Mouse (Mus musculus) stomach, embryonic 14.5 days (tissue): ENCODE measurements around the gene Dapk1. TPM values are rescaled to one million over a fixed set of nuclear protein-coding genes. Genes with fewer than 3 reads are reported as not detected.

Source experiments
- ATAC-seq: fragments of 200-750 bp; cut with Nextera tagmentation; 2 replicates; pipeline ENCODE4 v1.8.0; 2017; ENCODE audit warnings: low read depth, moderate TSS enrichment; ENCODE audit not compliant: insufficient number of reproducible peaks, insufficient read depth, low FRiP score
- H3K27ac ChIP-seq: fragments of 300-500 bp; sonication (generic); 2 replicates; pipeline ENCODE4 v1.5.1; 2014; ENCODE audit warnings: mild to moderate bottlenecking, low read length, moderate library complexity, mixed read lengths
- H3K27me3 ChIP-seq: fragments of 300-500 bp; sonication (generic); 2 replicates; pipeline ENCODE4 v1.6.1; 2014; ENCODE audit warnings: low read length, control low read depth, mixed read lengths; ENCODE audit not compliant: control insufficient read depth, insufficient read depth
- H3K36me3 ChIP-seq: fragments of 300-500 bp; sonication (generic); 2 replicates; pipeline ENCODE4 v1.6.1; 2014; ENCODE audit warnings: mild to moderate bottlenecking, control low read depth, low read length, moderate library complexity, mixed read lengths; ENCODE audit not compliant: control insufficient read depth, insufficient read depth
- H3K4me1 ChIP-seq: fragments of 300-500 bp; sonication (generic); 2 replicates; pipeline ENCODE4 v1.6.1; 2014; ENCODE audit warnings: low read length, control low read depth, mixed read lengths; ENCODE audit not compliant: control insufficient read depth, insufficient read depth
- H3K4me2 ChIP-seq: fragments of 300-500 bp; sonication (generic); replicated peaks from 2 replicates; pipeline ENCODE4 v1.6.1; 2014; ENCODE audit warnings: low read depth, low read length, control low read depth
- H3K4me3 ChIP-seq: fragments of 300-500 bp; sonication (generic); 2 replicates; pipeline ENCODE4 v1.5.1; 2014; ENCODE audit warnings: low read depth, low read length, control low read depth
- H3K9ac ChIP-seq: fragments of 300-500 bp; sonication (generic); replicated peaks from 2 replicates; pipeline ENCODE4 v1.6.1; 2014; ENCODE audit warnings: low read depth, mild to moderate bottlenecking, control low read depth, low read length, moderate library complexity, mixed read lengths
- H3K9me3 ChIP-seq: fragments of 300-500 bp; sonication (generic); 2 replicates; pipeline ENCODE4 v1.6.1; 2016; ENCODE audit warnings: low read depth, low read length, control low read depth; ENCODE audit not compliant: control insufficient read depth
- WGBS: fragments of 180-500 bp; shearing (Covaris S2); extraction: QIAGEN DNeasy Blood & Tissue Kit; methylation state at CpG from one replicate; pipeline ENCODE4 v1.1.7; 2014; 5-methylcytosine and 5-hydroxymethylcytosine counted together
- polyA plus RNA-seq: library from polyadenylated mRNA; unstranded; fragments of >200 nt; fragmentation: Nextera tagmentation; extraction: Ambion mirVana; gene quantifications from 2 replicates; pipeline ENCODE4 v1.2.1, GENCODE M21; 2014

The Dapk1 gene
- polyA plus RNA-seq, 1 experiment from 2014 or later, result 21.6 TPM

DNA sequence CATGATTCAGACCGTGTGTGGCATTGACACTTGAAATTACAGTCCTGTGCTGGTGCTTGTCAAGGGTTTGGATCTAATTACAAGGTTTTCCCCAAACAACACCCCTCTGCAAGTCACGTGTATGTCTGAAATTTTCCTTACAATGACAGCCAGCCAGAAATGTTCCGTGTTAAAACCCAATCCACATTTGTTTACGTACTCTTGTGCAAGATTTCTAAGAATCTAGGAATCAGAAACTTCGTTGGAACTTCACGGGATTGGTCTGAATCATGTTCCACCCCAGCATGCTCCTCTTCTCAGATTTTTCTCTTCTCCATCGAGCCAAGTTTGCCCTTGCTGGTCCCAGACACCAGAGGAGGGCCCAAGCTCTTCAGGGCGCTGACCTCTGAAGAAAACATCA is 27.8 kb upstream of the Dapk1 start:
- no peak overlapping the region for H3K9ac ChIP-seq
- no peaks in the 10 kb centered on the region for H3K4me1 ChIP-seq
- H3K36me3 ChIP-seq, result no peaks in the 10 kb centered on the region
- no peak overlapping the region for H3K4me2 ChIP-seq
- H3K4me3 ChIP-seq, result no peak overlapping the region
- no peaks in the 10 kb centered on the region for H3K27me3 ChIP-seq
- ATAC-seq, result no peak
- no peak overlapping the region for H3K27ac ChIP-seq
- 70% methylated on average over 8 of the region's 8 CpGs for WGBS
- no peaks in the 10 kb centered on the region for H3K9me3 ChIP-seq

DNA sequence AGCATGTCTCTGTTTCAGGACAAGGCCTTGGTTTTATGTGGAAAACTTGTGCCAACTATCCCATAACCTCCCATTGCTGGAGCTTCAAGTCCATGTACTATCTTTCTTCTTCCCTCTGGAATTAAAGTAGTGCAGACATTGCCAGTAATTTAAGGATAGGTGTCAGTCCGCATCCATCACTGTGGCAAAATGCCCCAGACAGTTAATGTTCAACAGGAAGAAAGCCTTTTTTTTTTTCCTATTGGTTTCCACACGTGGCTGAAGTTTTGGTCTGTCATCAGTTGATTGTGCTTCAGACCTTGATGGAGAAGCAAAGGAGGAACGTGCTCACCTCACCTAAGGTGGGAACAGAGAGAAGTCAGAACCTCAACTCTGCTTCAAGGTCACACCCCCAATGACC is 23.2 kb upstream of the Dapk1 start:
- no peaks in the 10 kb centered on the region for H3K27me3 ChIP-seq

DNA sequence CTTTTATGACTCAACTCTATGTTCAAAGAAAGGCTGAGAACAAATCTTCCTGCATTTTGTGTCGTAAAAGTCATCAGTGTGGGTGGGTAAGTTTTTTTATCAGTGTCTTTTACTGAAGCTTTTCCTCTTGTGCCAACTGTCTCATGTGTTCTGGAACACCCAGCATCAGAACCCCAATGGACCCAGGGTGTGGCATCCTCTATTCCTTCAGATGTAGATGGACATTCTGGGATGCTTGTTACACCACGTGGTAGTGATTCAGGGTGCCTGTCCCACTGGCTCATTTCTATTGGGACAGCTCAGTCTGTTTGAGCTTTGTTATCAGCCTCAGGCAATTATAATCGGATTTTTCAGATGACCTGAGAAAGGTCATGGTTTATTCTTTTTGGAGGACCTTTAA is 6.9 kb upstream of the Dapk1 start:
- WGBS, result 71% methylated on average over 3 of the region's 3 CpGs
- H3K27me3 ChIP-seq, result no peaks in the 10 kb centered on the region
- no peaks in the 10 kb centered on the region for H3K4me1 ChIP-seq
- no peak overlapping the region for H3K4me2 ChIP-seq
- no peaks in the 10 kb centered on the region for H3K9me3 ChIP-seq
- H3K9ac ChIP-seq, result no peak overlapping the region
- ATAC-seq, result no peak
- H3K27ac ChIP-seq, result no peak overlapping the region
- H3K36me3 ChIP-seq, result no peaks in the 10 kb centered on the region
- H3K4me3 ChIP-seq, result no peak overlapping the region

More for the DNA sequence above, 23.2 kb upstream of the Dapk1 start:
- no peak overlapping the region for H3K4me2 ChIP-seq
- no peaks in the 10 kb centered on the region for H3K4me1 ChIP-seq
- no peaks in the 10 kb centered on the region for H3K9me3 ChIP-seq
- ATAC-seq, result no peak
- H3K4me3 ChIP-seq, result no peak overlapping the region
- H3K27ac ChIP-seq, result no peak overlapping the region
- no peak overlapping the region for H3K9ac ChIP-seq
- WGBS, result 71% methylated on average over 3 of the region's 3 CpGs
- H3K36me3 ChIP-seq, result no peaks in the 10 kb centered on the region

DNA sequence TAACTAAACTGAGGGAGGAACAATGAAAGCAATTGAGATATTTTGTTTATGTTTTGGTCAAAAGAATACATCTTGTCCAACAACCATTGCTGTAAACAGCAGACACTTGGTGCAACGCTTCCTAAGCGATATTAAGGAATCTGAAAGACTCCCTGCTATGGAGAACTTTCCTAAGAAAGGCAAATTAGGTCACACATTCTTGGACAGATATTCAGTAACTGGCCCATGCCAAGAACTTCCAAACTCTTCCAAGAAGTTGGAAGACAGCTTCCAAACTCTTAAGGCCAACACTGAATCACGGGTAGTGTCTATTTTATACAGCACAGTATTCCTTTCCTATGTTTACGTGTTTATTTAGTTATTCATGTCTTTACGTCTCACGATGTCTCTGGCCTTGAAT is 6.2 kb upstream of the Dapk1 start:
- no peaks in the 10 kb centered on the region for H3K4me1 ChIP-seq
- no peaks in the 10 kb centered on the region for H3K27me3 ChIP-seq
- no peak for ATAC-seq
- H3K4me2 ChIP-seq, result no peak overlapping the region
- no peaks in the 10 kb centered on the region for H3K9me3 ChIP-seq
- no peaks in the 10 kb centered on the region for H3K36me3 ChIP-seq
- H3K27ac ChIP-seq, result no peak overlapping the region
- 90% methylated on average over 6 of the region's 6 CpGs for WGBS
- H3K9ac ChIP-seq, result no peak overlapping the region
- H3K4me3 ChIP-seq, result no peak overlapping the region

DNA sequence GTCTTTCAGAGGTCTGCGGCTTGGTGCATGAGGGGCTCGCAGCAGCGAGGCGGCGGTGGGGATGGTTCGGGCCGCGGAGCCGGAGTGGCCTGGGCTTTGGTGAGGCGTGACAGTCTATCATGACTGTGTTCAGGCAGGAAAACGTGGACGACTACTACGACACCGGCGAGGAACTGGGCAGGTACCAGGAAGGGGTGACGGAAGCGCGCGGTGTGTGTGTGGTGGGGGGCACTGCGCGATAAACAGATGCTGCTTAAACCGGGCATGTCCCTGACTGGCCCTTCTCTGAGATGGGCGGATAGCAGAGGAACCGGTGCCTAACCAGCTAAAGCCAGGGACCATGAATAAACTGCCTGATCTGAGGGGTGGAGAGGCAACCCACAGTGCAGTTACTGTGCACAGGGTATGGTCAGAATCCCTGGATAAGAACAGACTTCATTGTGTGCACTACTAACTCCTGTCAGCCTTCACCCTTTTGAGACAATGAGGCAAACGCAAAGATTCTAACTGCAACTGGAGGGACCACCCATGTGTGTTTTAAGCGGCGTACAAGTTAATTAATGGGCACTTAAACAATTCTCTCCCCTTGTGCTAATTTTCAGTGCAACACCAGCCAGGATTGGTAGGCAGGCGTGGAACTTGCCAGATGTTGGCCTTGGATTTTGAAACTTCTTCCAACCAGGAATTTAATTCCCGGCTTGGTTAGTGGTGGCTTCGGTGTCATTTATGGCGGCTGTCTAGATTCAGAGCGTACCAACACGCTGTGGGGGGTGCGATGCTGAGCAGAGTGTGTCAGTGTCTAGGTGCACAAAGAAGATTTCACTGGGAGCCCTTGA is 887 bp downstream of the Dapk1 start:
- Histone ChIP-seq H3K4me1 (peaks cover 7% of the 10 kb centered on the region; the same call in 1 of the 2 replicates), H3K27ac (peak overlapping the region; percentile 79; the same call in 1 of the 2 replicates), H3K36me3 (no peaks in the 10 kb centered on the region), H3K27me3 (no peaks in the 10 kb centered on the region), H3K9ac (peak overlapping the region; percentile 65), H3K4me2 (peak overlapping the region; percentile 85), H3K4me3 (peak overlapping the region; percentile 80), H3K9me3 (no peaks in the 10 kb centered on the region)
- 10% methylated on average over 34 of the region's 34 CpGs for WGBS
- peak; percentile 38 for ATAC-seq

DNA sequence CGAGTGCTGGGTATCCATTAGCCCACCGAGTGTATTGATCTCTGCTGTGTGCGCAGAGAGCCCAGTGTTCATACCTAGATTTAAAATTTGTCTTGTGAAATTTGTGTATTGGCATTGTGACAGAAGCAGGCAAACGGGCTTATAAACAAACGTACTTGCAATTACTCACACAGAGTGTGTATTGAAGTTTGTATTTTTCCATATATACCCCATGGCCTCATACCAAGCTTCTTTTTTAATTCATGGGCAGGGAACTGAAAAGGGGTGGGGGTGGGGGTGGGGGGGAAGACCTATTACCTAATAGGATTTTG is 1.5 kb downstream of the Dapk1 start:
- ATAC-seq, result no peak
- no peak overlapping the region for H3K27ac ChIP-seq
- H3K4me2 ChIP-seq, result peak overlapping the region; percentile 85
- H3K36me3 ChIP-seq, result no peaks in the 10 kb centered on the region
- H3K4me1 ChIP-seq, result peaks cover 7% of the 10 kb centered on the region; the same call in 1 of the 2 replicates
- WGBS, result 45% methylated on average over 5 of the region's 5 CpGs
- no peaks in the 10 kb centered on the region for H3K27me3 ChIP-seq
- peak overlapping the region; percentile 80; the same call in 1 of the 2 replicates for H3K4me3 ChIP-seq
- no peaks in the 10 kb centered on the region for H3K9me3 ChIP-seq
- H3K9ac ChIP-seq, result no peak overlapping the region

DNA sequence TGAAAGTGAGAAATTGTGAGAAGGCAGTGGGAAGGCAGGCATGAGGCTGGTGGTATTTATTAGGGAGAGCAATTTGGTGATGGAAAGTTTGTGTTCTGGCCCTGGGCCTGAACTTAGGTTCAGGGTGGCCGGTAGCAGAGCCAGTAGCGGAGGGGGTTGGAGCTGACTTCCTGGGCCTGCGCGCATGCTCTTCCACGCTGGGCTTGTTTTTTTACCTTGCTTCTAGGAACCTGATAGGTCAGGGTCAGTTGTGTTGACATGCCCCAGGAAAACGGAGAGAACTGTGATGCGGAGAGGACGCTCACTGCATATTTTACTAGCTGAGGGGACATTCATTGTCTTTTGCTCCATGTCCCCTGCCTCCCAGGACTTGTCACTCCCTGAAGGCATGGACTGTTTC is 5.7 kb downstream of the Dapk1 start:
- Histone ChIP-seq H3K9me3 (no peaks in the 10 kb centered on the region), H3K27me3 (no peaks in the 10 kb centered on the region), H3K9ac (no peak overlapping the region), H3K36me3 (no peaks in the 10 kb centered on the region), H3K4me1 (peaks cover 13% of the 10 kb centered on the region; the same call in 1 of the 2 replicates), H3K4me2 (no peak overlapping the region), H3K4me3 (no peak overlapping the region), H3K27ac (no peak overlapping the region)
- 78% methylated on average over 8 of the region's 8 CpGs for WGBS
- ATAC-seq, result no peak

DNA sequence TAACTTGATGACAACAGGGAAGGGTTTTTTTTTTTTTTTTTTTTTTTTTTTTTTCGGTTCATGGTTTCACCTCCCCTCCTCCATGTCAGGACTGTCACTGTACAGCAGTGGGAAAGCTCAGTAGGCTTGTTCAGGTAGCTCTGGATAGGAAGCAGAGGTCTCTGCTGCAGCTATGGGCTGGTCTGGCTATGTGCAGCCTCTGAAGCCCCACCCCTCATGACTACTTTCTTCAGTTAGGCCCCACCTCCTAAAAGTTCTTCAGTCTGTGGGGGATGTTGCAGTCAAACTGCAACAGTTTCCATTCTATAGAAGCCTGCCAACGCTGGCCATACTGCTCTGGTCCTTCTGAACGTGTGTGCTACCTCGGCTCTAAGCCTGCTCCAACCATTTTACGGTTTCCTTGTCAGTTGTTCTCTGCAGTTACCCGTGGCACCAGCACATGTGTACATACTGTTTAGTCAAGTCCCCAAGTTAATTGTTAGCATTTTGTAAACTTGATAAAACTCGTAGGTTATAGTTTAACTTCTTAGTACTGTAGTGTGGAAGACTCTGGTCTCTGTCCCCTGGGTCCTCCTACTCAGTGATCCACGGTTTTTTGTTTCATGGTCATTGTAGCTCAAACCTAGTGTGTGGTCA is 6.8 kb downstream of the Dapk1 start:
- no peak overlapping the region for H3K4me2 ChIP-seq
- no peak overlapping the region for H3K27ac ChIP-seq
- H3K27me3 ChIP-seq, result no peaks in the 10 kb centered on the region
- H3K4me1 ChIP-seq, result 0 out of 2 replicates have a peak, but pooled peaks cover 7% of the 10 kb centered on the region
- H3K36me3 ChIP-seq, result no peaks in the 10 kb centered on the region
- ATAC-seq, result 0 out of 2 replicates have a peak, but pooled peaks have one; percentile 46
- no peak overlapping the region for H3K9ac ChIP-seq
- no peak overlapping the region for H3K4me3 ChIP-seq
- H3K9me3 ChIP-seq, result no peaks in the 10 kb centered on the region
- WGBS, result 71% methylated on average over 8 of the region's 8 CpGs
